Mouse (Mus musculus): ENCODE measurements around the gene H1f0. TPM values are rescaled to one million over a fixed set of nuclear protein-coding genes. Genes with fewer than 3 reads are reported as not detected.
"Not testable (repeated sequence)": the region's sequence is repeated elsewhere in the genome, so short reads cannot be mapped to it uniquely, and the experiment has no call there.

The H1f0 gene
- total RNA-seq, 2 experiments from 2014 or later = 86.2 to 101 TPM

- DNase-seq (ENCODE audit: low spot score in 2 of 2) = peak; percentile 57 to 61
These were observed 26.2 kb upstream of the H1f0 start for GRCm38 (mm10) chr15:79002036-79002435.

GRCm38 (mm10) chr15:79003079-79003478 lies 25.2 kb upstream of the H1f0 start:
- DNase-seq (ENCODE audit: low spot score in 2 of 2) = no peak

- DNase-seq (ENCODE audit: low spot score in 2 of 2) = no peak
These were observed 22.7 kb upstream of the H1f0 start for GRCm38 (mm10) chr15:79005581-79005980.

DNA sequence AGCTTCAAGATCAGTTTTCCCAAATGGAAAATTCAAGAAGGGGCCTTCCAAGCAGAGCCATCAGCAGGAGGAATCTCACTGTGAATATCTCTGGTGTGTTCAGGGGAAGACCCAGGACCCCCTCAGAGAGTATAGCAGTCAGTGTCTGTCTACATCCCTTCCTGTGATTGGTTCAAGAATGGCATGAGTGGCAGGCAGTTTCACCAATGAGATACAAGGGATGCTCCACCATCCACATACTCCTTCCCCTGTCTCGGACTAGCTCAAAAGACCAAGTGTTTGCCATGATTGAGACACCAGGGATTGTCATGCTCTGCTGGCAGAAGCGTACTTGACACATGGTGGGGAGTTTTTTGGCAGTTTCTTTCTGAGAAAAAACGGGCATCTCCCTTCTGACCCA lies 21.6 kb upstream of the H1f0 start:
- DNase-seq (ENCODE audit: low spot score in 2 of 2) = no peak

DNA sequence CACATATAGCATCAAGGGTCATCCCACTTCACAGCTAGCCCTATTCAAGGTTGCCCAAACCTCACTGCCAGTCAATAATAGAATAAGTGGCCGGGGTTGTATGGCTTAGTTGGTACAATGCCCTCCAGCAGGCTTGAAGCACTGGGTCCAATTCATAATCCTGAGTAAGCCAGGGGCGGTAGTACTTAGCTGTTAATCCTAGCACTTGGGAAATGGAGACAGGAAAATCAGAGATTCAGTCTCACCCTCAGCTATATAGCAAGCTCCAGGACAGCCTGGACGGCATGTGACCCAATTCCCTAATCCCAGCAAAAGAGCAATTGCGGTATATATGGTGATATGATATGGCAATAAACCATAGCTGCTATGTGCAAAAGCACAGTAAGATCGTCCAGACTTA lies 21.2 kb upstream of the H1f0 start:
- DNase-seq (ENCODE audit: low spot score in 2 of 2) = no peak

DNA sequence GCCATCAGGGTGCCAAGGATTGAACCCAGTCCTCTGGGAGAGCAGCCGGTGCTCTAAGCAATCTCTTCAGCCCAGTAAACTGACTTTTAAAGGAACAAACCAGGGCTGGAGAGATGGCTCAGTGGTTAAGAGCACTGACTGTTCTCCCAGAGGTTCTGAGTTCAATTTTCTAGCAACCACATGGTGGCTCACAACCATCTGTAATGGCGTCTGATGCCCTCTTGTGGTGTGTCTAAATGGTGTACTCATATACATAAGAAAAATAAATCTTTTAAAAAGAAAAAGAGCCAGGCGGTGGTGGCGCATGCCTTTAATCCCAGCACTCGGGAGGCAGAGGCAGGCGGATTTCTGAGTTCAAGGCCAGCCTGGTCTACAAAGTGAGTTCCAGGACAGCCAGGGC lies 20.4 kb upstream of the H1f0 start:
- not testable (repeated sequence) for DNase-seq (ENCODE audit: low spot score in 2 of 2)

GRCm38 (mm10) chr15:79009734-79010133 lies 18.5 kb upstream of the H1f0 start:
- no peak for DNase-seq (ENCODE audit: low spot score in 2 of 2)

DNA sequence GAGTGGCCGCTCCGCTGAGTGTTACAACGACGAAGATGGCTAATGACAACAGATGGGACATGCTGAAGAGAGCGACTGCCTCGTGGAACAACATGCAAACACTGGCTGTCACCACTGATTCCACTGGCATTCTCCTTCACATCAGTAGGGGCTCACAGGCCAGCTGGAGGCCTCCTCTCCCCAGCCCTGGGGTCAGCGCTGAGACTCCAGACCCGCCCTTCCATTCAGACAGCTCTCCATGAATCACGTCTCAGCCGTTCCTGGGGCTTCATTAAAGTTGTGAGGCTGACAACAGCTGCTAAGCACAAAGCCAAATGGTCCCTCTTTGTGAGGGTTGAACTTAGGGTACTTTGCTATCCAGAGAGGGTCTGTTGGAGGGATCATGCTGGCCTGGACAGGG lies 16.7 kb upstream of the H1f0 start:
- DNase-seq (ENCODE audit: low spot score in 2 of 2) = no peak

GRCm38 (mm10) chr15:79013382-79013781 lies 14.9 kb upstream of the H1f0 start:
- no peak for DNase-seq (ENCODE audit: low spot score in 2 of 2)

GRCm38 (mm10) chr15:79018191-79018590 lies 10.1 kb upstream of the H1f0 start:
- DNase-seq (ENCODE audit: low spot score in 2 of 2) = no peak

- DNase-seq (ENCODE audit: low spot score in 2 of 2) = no peak
These were observed 9.4 kb upstream of the H1f0 start for GRCm38 (mm10) chr15:79018886-79019285.

GRCm38 (mm10) chr15:79022671-79023230 lies 5.5 kb upstream of the H1f0 start:
- no peak for DNase-seq (ENCODE audit: low spot score in 2 of 2)

- no peak for DNase-seq (ENCODE audit: low spot score in 2 of 2)
These were observed 4.9 kb upstream of the H1f0 start for GRCm38 (mm10) chr15:79023366-79023765.

DNA sequence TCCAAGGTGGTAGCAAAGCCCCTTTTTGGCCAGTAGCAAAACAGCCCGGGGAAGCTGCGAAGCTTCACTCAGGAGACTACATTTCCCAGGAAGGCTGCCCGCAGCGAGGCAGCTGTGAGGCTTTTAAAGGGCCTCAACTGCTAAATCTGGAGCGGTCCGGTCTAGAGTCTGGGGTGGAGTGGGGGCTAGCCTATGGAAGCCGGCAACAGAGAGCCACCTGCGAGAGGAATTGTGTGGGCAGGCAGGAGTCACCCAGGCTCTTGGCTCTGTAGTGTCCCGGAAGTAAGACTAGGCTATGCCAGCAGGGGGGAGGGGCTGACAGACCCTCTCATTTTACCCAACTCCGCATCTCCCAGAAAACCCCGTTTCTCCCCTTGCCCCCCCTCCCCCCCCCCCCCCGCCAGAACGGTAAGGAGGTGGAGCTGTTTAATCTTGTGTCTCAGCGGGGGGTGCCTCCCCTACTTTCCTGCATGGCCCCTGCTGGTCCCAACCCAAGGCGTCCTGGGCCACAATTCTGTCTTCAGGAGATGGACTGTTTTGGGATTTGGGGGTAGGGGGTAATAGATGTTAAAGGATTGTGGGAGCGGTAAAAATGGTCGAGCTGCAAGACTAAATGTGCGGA lies 2.5 kb upstream of the H1f0 start:
- no peak for DNase-seq (ENCODE audit: low spot score in 2 of 2)

- DNase-seq (ENCODE audit: low spot score in 2 of 2) = no peak
These were observed 1.5 kb upstream of the H1f0 start for GRCm38 (mm10) chr15:79026511-79027290.

DNA sequence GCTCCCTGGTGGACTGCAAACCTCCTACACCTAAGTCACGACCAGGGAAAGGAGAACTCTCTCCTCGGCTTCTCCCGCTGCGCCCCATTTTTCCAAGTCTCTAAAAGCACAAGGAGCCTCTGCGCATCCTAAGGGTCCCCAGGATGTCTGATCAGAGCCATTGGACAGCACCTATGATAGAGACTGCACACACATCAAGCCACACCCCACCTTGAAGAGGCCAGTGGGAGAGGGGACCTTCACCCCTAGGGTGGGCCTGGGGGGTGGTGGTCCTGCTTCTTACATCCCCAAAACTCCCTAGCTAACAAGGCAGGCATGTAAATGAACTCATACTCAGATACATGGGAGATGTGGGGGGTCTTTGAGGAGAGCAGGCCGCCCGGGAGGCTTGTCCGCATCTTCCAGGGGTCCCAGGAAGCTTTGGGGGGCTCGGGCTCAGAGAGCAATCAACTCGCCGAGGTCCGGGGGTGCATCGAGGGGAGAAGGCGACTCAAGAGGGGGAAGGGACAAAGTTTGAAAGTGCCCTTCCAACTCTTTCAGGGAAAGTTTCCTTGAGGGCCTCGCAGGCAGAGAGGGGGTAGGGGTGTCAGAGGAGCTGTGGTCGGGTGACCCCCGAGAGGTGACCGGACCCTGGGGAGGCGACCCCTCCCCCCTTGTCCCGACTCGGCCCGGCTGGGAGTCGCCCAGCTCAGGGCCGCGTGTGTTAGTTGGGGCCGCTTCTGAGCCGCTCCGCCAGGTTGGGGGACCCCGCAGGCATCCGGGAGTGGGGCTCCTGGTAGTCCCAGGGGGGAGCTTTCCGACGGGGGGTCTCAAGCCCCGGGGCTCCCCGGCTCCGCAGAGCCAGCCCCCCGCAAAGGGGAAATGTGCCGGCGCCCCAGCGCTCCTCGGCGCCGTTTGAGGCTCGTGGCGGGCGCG lies 702 bp upstream of the H1f0 start:
- peak; percentile 33 to 49 for DNase-seq (ENCODE audit: low spot score in 2 of 2)

DNA sequence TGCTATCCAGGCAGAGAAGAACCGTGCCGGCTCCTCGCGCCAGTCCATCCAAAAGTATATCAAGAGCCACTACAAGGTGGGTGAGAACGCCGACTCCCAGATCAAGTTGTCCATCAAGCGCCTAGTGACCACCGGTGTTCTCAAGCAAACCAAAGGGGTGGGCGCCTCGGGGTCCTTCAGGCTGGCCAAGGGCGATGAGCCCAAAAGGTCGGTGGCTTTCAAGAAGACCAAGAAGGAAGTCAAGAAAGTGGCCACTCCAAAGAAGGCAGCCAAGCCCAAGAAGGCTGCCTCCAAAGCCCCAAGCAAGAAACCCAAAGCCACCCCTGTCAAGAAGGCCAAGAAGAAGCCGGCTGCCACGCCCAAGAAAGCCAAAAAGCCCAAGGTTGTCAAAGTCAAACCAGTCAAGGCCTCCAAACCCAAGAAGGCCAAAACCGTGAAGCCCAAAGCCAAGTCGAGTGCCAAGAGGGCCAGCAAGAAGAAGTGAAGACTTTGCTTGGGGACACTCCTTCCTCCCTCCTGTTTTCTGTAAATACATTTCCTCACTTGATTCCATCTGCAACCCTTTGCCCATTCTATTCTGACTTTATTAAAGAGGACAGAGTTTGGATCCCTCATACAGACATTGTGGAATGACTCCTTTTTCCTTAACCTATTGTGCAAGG lies 704 bp downstream of the H1f0 start:
- DNase-seq (ENCODE audit: low spot score in 2 of 2) = no peak

DNA sequence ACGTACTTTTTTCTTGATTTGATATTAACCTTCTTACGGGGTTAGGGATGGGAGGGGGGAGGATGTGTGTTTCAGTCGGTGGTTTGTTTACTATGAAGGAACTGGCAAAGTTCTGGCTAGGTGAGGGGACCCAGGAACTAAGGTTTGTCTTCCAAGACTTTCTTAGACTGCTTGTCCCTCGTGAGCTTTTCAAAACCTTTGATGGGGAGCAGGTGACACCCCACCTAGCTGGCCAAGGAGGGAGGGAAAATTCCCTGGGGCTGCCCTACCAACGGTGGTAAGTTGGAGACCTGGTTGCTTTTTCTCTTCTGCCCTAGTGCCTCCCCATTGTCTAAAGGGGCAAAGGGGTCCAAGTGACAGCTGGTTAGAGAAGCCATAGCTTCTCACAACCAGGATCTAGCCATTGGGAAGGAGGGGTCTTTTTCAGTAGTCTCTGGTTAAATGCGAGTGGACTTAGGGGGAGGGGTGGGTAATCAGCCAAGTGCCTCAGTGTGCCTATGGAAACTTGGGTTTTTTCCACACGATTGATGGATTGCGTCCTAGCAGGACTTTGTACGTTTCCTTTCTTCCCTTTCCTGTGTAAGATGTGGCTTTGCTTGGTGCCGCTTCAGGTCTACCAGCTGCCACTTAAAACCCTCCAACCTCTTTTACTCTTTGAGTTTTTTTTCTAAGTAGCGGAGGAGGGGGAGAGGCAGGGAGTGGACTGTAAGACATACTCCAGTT lies 1.4 kb downstream of the H1f0 start:
- no peak for DNase-seq (ENCODE audit: low spot score in 2 of 2)

DNA sequence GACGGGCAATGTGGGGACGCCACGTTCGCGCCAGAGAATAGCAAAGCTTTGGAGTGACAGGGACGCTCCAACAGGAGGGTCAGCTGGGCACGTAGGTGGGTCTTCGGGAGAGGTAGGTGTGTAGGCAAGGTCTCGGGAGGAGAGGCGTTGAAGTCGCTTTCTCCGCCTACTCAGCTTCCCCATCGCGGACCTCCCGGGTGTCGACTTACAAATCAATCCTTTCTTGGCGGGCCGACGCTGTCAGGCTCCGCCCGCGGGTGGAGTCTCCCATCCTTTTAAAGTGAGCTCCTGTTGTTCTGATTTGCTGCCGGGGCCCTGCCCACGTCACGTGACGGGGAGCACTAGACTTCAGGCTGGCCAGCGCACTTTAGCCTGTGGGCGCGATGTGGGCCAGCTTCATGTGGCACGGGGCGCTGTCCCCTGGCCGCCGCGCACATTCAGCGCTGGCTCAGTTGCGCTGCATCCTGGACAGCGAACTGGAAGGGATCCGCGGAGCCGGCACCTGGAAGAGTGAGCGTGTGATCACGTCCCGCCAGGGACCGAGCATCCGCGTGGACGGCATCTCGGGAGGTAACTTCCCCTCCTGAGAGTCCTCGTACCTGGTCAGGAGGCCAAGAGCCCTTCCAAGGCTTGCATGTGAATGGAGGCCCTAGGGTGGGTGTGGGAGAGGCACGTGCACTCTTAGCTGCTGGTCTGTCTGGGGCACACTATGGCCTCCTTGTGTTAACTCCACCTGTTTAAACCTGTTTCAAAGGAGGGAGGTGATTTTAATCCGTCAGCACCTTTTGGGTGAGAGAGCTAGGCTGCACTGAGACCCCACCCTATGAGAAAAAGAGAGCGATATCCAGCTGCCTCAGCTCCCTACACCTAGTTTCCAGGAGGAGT lies 2.5 kb downstream of the H1f0 start:
- peak; percentile 81 to 82 for DNase-seq (ENCODE audit: low spot score in 2 of 2)

Measured in adrenal gland, adult 18-20 months (tissue).